Mouse (Mus musculus) spleen, adult 2 months (tissue): Measurements from ENCODE around the gene Ube4b.

Experiments
- CTCF ChIP-seq: fragments of 200-500 bp; IDR thresholded peaks from 2 replicates; pipeline ENCODE4 v1.5.1; 2011; ENCODE audit warnings: mild to moderate bottlenecking, inconsistent platforms; ENCODE audit not compliant: insufficient read depth, insufficient read length, insufficient replicate concordance; ENCODE audit errors: extremely low read depth
- POLR2A ChIP-seq: fragments of 200-500 bp; IDR thresholded peaks from 2 replicates; pipeline ENCODE4 v1.6.1; 2011; ENCODE audit warnings: low read depth, low read length, inconsistent platforms

GRCm38 (mm10) chr4:149400878-149401590 lies 25.5 kb downstream of the Ube4b start:
- no peak for TF ChIP-seq POLR2A
- TF ChIP-seq CTCF, result no peak
